ENCODE assay signal across 9 mouse cellular contexts in the genomic region with DNA sequence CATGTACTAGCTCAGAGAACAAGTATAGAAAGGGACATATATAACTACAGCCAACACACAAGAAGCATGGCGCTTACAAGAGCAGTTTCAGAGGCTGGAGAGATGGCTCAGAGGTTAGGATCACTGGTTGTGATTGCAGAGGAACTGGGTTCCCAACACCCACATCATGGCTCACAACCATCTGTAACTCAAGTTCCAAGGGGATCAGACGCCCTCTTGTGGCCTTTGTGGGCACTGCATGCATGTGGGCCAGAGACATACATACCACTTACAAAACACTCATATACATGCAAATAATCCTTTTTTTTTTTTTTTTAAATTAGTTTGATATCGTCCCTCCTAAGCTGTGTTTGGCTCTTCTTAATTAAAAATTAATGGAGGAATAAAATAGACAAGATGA. TPM values are rescaled to one million over a fixed set of nuclear protein-coding genes. Genes with fewer than 3 reads are reported as not detected.
A peak's percentile ranks its signal among the peaks of the same experiment; 100 is the strongest.
DNase-seq lines count a peak whose midpoint lies in the region; ATAC-seq and TF ChIP-seq lines count a peak whose summit lies in the region.
"Had no signal": no experiment of that assay in that cellular context is flagged by ENCODE, and none has a peak within 500 bp of the region (broad histone marks: within the 10 kb centered on the region; RNA-seq: fewer than 3 reads in every experiment).

No protein-coding gene starts in this region.

- no peak for ATAC-seq in hindbrain, embryonic 13.5 days (ENCODE audit: low FRiP score)
- peak; percentile 47 for ATAC-seq in granulocyte monocyte progenitor cell, adult 5-6 weeks (replicated peaks; ENCODE audit: poor library complexity, severe bottlenecking)

- no peaks in the 10 kb centered on the region for H3K9me3 ChIP-seq in hindbrain, embryonic 10.5 days
- no peaks in the 10 kb centered on the region for H3K9me3 ChIP-seq in hindbrain, embryonic 13.5 days
- H3K9me3 ChIP-seq in MEL (replicated peaks; ENCODE audit: insufficient read depth, low read length) = no peaks in the 10 kb centered on the region

- DNase-seq in hindbrain, embryonic 10.5 days (ENCODE audit: low spot score) = peak; percentile 28
- peak; percentile 67 for DNase-seq in A20 (ENCODE audit: low read depth, low spot score)
- peak; percentile 58 for DNase-seq in MEL (ENCODE audit: low read depth, low spot score)
- peak; percentile 53 for DNase-seq in thymus, postnatal 0 days (ENCODE audit: low spot score)
- DNase-seq in gastrocnemius, postnatal 36 days = no peak
- no peak for DNase-seq in layer of hippocampus, adult 8-10 months (ENCODE audit: low spot score in 2 of 2)

- H3K4me2 ChIP-seq in hindbrain, embryonic 13.5 days = no peak overlapping the region

- no peak overlapping the region for H3K4me3 ChIP-seq in hindbrain, embryonic 10.5 days
- H3K4me3 ChIP-seq in hindbrain, embryonic 13.5 days = no peak overlapping the region
- H3K4me3 ChIP-seq in MEL (ENCODE audit: control insufficient read depth in 1 of 2, insufficient read depth in 1 of 2, low read depth in 2 of 2, low read length in 2 of 2) = no peak overlapping the region

- TF ChIP-seq RAD21 in MEL (IDR thresholded peaks at IDR 0.05; ENCODE audit: low read depth, low read length) = peak; percentile 23

- H3K27me3 ChIP-seq in hindbrain, embryonic 10.5 days (ENCODE audit: insufficient read depth, poor library complexity, severe bottlenecking) = 0 out of 2 replicates have a peak, but pooled peaks cover 3% of the 10 kb centered on the region
- no peaks in the 10 kb centered on the region for H3K27me3 ChIP-seq in hindbrain, embryonic 13.5 days
- no peaks in the 10 kb centered on the region; a peak in 1 of 4 replicates for H3K27me3 ChIP-seq in MEL (ENCODE audit: control insufficient read depth in 1 of 2, insufficient read depth in 2 of 2, low read length in 2 of 2)

- intact Hi-C loops in gastrocnemius, postnatal 36 days (cut with DNase I) = no loop called here

- no peak for TF ChIP-seq POLR2A in MEL (IDR thresholded peaks at IDR 0.05; ENCODE audit: control insufficient read depth in 1 of 2, insufficient read depth in 1 of 2, low read depth in 1 of 2, low read length in 2 of 2, poor library complexity in 1 of 2)

- no peaks in the 10 kb centered on the region for H3K79me2 ChIP-seq in MEL (ENCODE audit: control insufficient read depth, insufficient read depth, low read length, poor library complexity)

- no peaks in the 10 kb centered on the region; the same call in 1 of the 2 replicates for H3K4me1 ChIP-seq in hindbrain, embryonic 10.5 days (replicated peaks)
- H3K4me1 ChIP-seq in hindbrain, embryonic 13.5 days (replicated peaks) = no peaks in the 10 kb centered on the region
- no peaks in the 10 kb centered on the region for H3K4me1 ChIP-seq in MEL (ENCODE audit: control insufficient read depth in 1 of 2, insufficient read depth in 2 of 2, low read length in 2 of 2)

- no peaks in the 10 kb centered on the region for H3K36me3 ChIP-seq in hindbrain, embryonic 10.5 days
- H3K36me3 ChIP-seq in hindbrain, embryonic 13.5 days = no peaks in the 10 kb centered on the region
- no peaks in the 10 kb centered on the region for H3K36me3 ChIP-seq in MEL (ENCODE audit: control insufficient read depth in 1 of 2, insufficient read depth in 2 of 2, low read length in 2 of 2)

- WGBS in hindbrain, embryonic 10.5 days = 46% methylated on average over 3 of the region's 3 CpGs
- WGBS in hindbrain, embryonic 13.5 days = 43% methylated on average over 3 of the region's 3 CpGs

- peak; percentile 69 to 95 (median 80) for TF ChIP-seq CTCF in MEL (IDR thresholded peaks at IDR 0.05 in 2 of 3, conservative IDR thresholded peaks at IDR 0.05 in 1 of 3; ENCODE audit: control insufficient read depth in 1 of 3, insufficient read depth in 1 of 3, low read depth in 2 of 3, low read length in 3 of 3, poor library complexity in 1 of 3, severe bottlenecking in 1 of 3)

- no peak overlapping the region for H3K9ac ChIP-seq in hindbrain, embryonic 13.5 days
- H3K9ac ChIP-seq in MEL (ENCODE audit: control insufficient read depth, low read depth, low read length, poor library complexity, severe bottlenecking) = no peak overlapping the region

- H3K27ac ChIP-seq in hindbrain, embryonic 10.5 days = no peak overlapping the region
- no peak overlapping the region for H3K27ac ChIP-seq in hindbrain, embryonic 13.5 days
- no peak overlapping the region for H3K27ac ChIP-seq in MEL (ENCODE audit: control insufficient read depth, low read depth, low read length)

- TF ChIP-seq EP300 in MEL (IDR thresholded peaks at IDR 0.05; ENCODE audit: low read depth in 1 of 2, low read length in 2 of 2) = no peak

TF ChIP-seq in MEL, 35 proteins besides CTCF, POLR2A, EP300 and RAD21:
- TF ChIP-seq SMC3 (IDR thresholded peaks at IDR 0.05; ENCODE audit: low read depth, low read length) (peak; percentile 54), ZKSCAN1 (IDR thresholded peaks at IDR 0.05; ENCODE audit: low read depth, low read length) (no peak)
TF ChIP-seq in MEL: peak in this region for 1.

RNA-seq across cellular contexts. Expression of a gene that starts 35.3 kb away (rescaled TPM):
- polyA plus RNA-seq in hindbrain, embryonic 10.5 days (2016; fragmentation: Nextera tagmentation; extraction: Ambion mirVana) = not detected in 2 replicates
- polyA plus RNA-seq in hindbrain, embryonic 13.5 days (2015; fragmentation: Nextera tagmentation; extraction: Ambion mirVana) = not detected in 2 replicates
- total RNA-seq in MEL (2012; rRNA removed) = not detected in 2 replicates
- polyA plus RNA-seq in MEL (2012; ENCODE audit: insufficient read depth in 1 of 2, insufficient read length in 2 of 2, low read depth in 1 of 2, low replicate concordance in 2 of 2, missing spikeins in 1 of 2) = not detected
- total RNA-seq in granulocyte monocyte progenitor cell, adult 5-6 weeks (2014; fragmentation: Nextera tagmentation) = not detected in 2 replicates
- not detected in 2 replicates for total RNA-seq in granulocyte monocyte progenitor cell, adult 5-6 weeks (2017)
- not detected in 2 replicates for polyA plus RNA-seq in thymus, postnatal 0 days (2015; fragmentation: Nextera tagmentation; extraction: Ambion mirVana)
- total RNA-seq in gastrocnemius, postnatal 36 days (2021) = not detected
- not detected for total RNA-seq in layer of hippocampus, adult 8-10 months (2022)
- polyA plus RNA-seq: lung, embryonic 16.5 days had no signal

RNA-seq across cellular contexts. Expression of a gene that starts 42.8 kb away (rescaled TPM):
- not detected in 2 replicates for polyA plus RNA-seq in hindbrain, embryonic 10.5 days (2016; fragmentation: Nextera tagmentation; extraction: Ambion mirVana)
- polyA plus RNA-seq in hindbrain, embryonic 13.5 days (2015; fragmentation: Nextera tagmentation; extraction: Ambion mirVana) = 0.36 and 0.40 TPM in 2 replicates
- total RNA-seq in MEL (2012; rRNA removed) = not detected in 2 replicates
- under 1 TPM in 1 of 2 experiments, not detected in 1; 0.01 TPM for polyA plus RNA-seq in MEL (2012; ENCODE audit: insufficient read depth in 1 of 2, insufficient read length in 2 of 2, low read depth in 1 of 2, low replicate concordance in 2 of 2, missing spikeins in 1 of 2)
- 5.3 and 12.4 TPM in 2 replicates for total RNA-seq in granulocyte monocyte progenitor cell, adult 5-6 weeks (2014; fragmentation: Nextera tagmentation)
- 4.7 and 7.3 TPM in 2 replicates for total RNA-seq in granulocyte monocyte progenitor cell, adult 5-6 weeks (2017)
- 2.6 and 3.1 TPM in 2 replicates for polyA plus RNA-seq in thymus, postnatal 0 days (2015; fragmentation: Nextera tagmentation; extraction: Ambion mirVana)
- total RNA-seq in gastrocnemius, postnatal 36 days (2021) = under 1 TPM in 1 of 2 experiments, not detected in 1; 0.07 TPM
- 10 to 100 TPM in 1 of 4 experiments, 1 to 10 TPM in 3; 8.3 to 11.6 (median 8.8) TPM for total RNA-seq in layer of hippocampus, adult 8-10 months (2022)

RNA-seq across cellular contexts. Expression of a gene that starts 50.5 kb away (rescaled TPM):
- not detected in 2 replicates for polyA plus RNA-seq in hindbrain, embryonic 10.5 days (2016; fragmentation: Nextera tagmentation; extraction: Ambion mirVana)
- 0.08 TPM in 1 of 2 replicates, not detected in the other for polyA plus RNA-seq in hindbrain, embryonic 13.5 days (2015; fragmentation: Nextera tagmentation; extraction: Ambion mirVana)
- total RNA-seq in MEL (2012; rRNA removed) = not detected in 2 replicates
- polyA plus RNA-seq in MEL (2012; ENCODE audit: insufficient read depth in 1 of 2, insufficient read length in 2 of 2, low read depth in 1 of 2, low replicate concordance in 2 of 2, missing spikeins in 1 of 2) = not detected
- total RNA-seq in granulocyte monocyte progenitor cell, adult 5-6 weeks (2014; fragmentation: Nextera tagmentation) = not detected in 2 replicates
- total RNA-seq in granulocyte monocyte progenitor cell, adult 5-6 weeks (2017) = not detected in 2 replicates
- polyA plus RNA-seq in thymus, postnatal 0 days (2015; fragmentation: Nextera tagmentation; extraction: Ambion mirVana) = 0.13 TPM in 1 of 2 replicates, not detected in the other
- not detected for total RNA-seq in gastrocnemius, postnatal 36 days (2021)
- total RNA-seq in layer of hippocampus, adult 8-10 months (2022) = not detected
- polyA plus RNA-seq: lung, embryonic 16.5 days had no signal

Comparison
In these comparisons a context has a peak if more than half of its experiments do, and no peak if none do; other contexts are left out.
1. DNase-seq: peak in hindbrain, embryonic 10.5 days (single experiment), A20 (single experiment), MEL (single experiment) and thymus, postnatal 0 days (single experiment); none in gastrocnemius, postnatal 36 days (0 of 2) and layer of hippocampus, adult 8-10 months (0 of 2).